Mouse (Mus musculus) megakaryocyte, embryonic 14.5 days (primary cell): ENCODE measurements around the gene Fgf6.

Experiments
- FLI1 ChIP-seq: IDR thresholded peaks from 2 replicates; pipeline ENCODE4 v1.6.1; 2012; ENCODE audit warnings: low read length, inconsistent platforms, mixed read lengths
- GATA1 ChIP-seq: IDR thresholded peaks from 3 replicates; pipeline ENCODE4 v1.6.1; 2012; ENCODE audit warnings: mixed read lengths, low read length, inconsistent platforms, borderline replicate concordance

DNA sequence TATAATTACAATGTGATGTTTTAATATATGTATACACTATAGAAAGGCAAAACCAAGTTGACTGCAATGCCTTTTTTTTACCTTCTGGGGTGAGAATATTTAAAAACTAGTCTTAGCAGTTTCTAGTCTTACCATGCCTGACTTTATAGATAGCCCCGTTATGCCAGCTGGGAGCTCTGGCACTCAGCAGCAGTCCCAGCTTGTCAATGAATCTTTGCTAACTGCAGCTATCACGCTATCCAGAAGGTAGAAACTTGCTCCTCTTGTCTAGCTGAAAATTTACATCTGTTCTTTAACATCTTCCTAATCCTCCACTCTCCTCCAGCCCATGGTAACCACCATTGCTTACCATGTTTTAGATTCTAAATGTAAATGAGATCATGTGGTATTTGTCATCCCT, 21.7 kb upstream of the Fgf6 start:
- TF ChIP-seq GATA1 (no peak), FLI1 (no peak)
